Mouse (Mus musculus) lung, postnatal 0 days (tissue): ENCODE results near the gene Dmrt1. TPM values are rescaled to one million over a fixed set of nuclear protein-coding genes. Genes with fewer than 3 reads are reported as not detected.

Source experiments
- ATAC-seq: fragments of 200-750 bp; cut with Nextera tagmentation; 2 replicates; pipeline ENCODE4 v1.8.0; 2017; ENCODE audit warnings: moderate library complexity
- DNase-seq: peaks from one replicate; pipeline ENCODE4 v3.0.0-alpha.2; 2016; ENCODE audit warnings: low spot score
- H3K27ac ChIP-seq: fragments of 300-500 bp; sonication (generic); 2 replicates; pipeline ENCODE4 v1.5.1; 2014; ENCODE audit warnings: antibody characterized with exemption, mild to moderate bottlenecking, low read length, mixed read lengths
- H3K27me3 ChIP-seq: fragments of 300-500 bp; sonication (generic); replicated peaks from 2 replicates; pipeline ENCODE4 v1.6.1; 2014; ENCODE audit warnings: low read length, mixed read lengths; ENCODE audit not compliant: insufficient read depth
- H3K36me3 ChIP-seq: fragments of 300-500 bp; sonication (generic); 2 replicates; pipeline ENCODE4 v1.6.1; 2014; ENCODE audit warnings: low read length, mixed read lengths; ENCODE audit not compliant: insufficient read depth
- H3K4me1 ChIP-seq: fragments of 300-500 bp; sonication (generic); 2 replicates; pipeline ENCODE4 v1.6.1; 2014; ENCODE audit warnings: antibody characterized with exemption, low read depth, low read length, mixed read lengths; ENCODE audit not compliant: insufficient read depth
- H3K4me2 ChIP-seq: fragments of 300-500 bp; sonication (generic); replicated peaks from 2 replicates; pipeline ENCODE4 v1.6.1; 2014; ENCODE audit warnings: low read depth, mild to moderate bottlenecking, low read length, moderate library complexity, mixed read lengths
- H3K4me3 ChIP-seq: fragments of 300-500 bp; sonication (generic); 2 replicates; pipeline ENCODE4 v1.5.1; 2014; ENCODE audit warnings: low read depth, low read length
- H3K9ac ChIP-seq: fragments of 300-500 bp; sonication (generic); replicated peaks from 2 replicates; pipeline ENCODE4 v1.6.1; 2014; ENCODE audit warnings: low read depth, mild to moderate bottlenecking
- H3K9me3 ChIP-seq: fragments of 300-500 bp; sonication (generic); 2 replicates; pipeline ENCODE4 v1.6.1; 2016; ENCODE audit warnings: low read length, mixed read lengths
- CTCF ChIP-seq: IDR thresholded peaks from 2 replicates; pipeline ENCODE4 v1.5.1; 2016; ENCODE audit warnings: antibody characterized with exemption, mild to moderate bottlenecking
- EP300 ChIP-seq: IDR thresholded peaks from 2 replicates; pipeline ENCODE4 v1.6.1; 2016; ENCODE audit warnings: antibody characterized with exemption, mild to moderate bottlenecking, control low read depth
- WGBS: fragments of 180-500 bp; shearing (Covaris S2); extraction: QIAGEN DNeasy Blood & Tissue Kit; methylation state at CpG from one replicate; pipeline ENCODE4 v1.1.7; 2014; 5-methylcytosine and 5-hydroxymethylcytosine counted together
- polyA plus RNA-seq: library from polyadenylated mRNA; unstranded; fragments of >200 nt; fragmentation: Nextera tagmentation; extraction: Ambion mirVana; gene quantifications from 2 replicates; pipeline ENCODE4 v1.2.1, GENCODE M21; 2015

Dmrt1 gene
- polyA plus RNA-seq, 1 experiment from 2014 or later, result not detected

GRCm38 (mm10) chr19:25648701-25649100 lies 143.3 kb downstream of the Dmrt1 start:
- no peak overlapping the region for H3K9ac ChIP-seq
- H3K27ac ChIP-seq, result no peak overlapping the region
- H3K27me3 ChIP-seq, result no peaks in the 10 kb centered on the region
- H3K4me2 ChIP-seq, result no peak overlapping the region
- H3K4me1 ChIP-seq, result no peaks in the 10 kb centered on the region
- no peak for TF ChIP-seq EP300
- TF ChIP-seq CTCF, result no peak
- H3K9me3 ChIP-seq, result no peaks in the 10 kb centered on the region
- 57% methylated on average over 4 of the region's 4 CpGs for WGBS
- no peak for ATAC-seq
- no peaks in the 10 kb centered on the region for H3K36me3 ChIP-seq
- H3K4me3 ChIP-seq, result no peak overlapping the region
- DNase-seq, result no peak

GRCm38 (mm10) chr19:25650474-25650873 lies 145.1 kb downstream of the Dmrt1 start:
- H3K4me1 ChIP-seq, result no peaks in the 10 kb centered on the region
- no peak overlapping the region for H3K4me3 ChIP-seq
- TF ChIP-seq CTCF (no peak), EP300 (no peak)
- H3K27me3 ChIP-seq, result no peaks in the 10 kb centered on the region
- ATAC-seq (no peak), DNase-seq (no peak)
- no peak overlapping the region for H3K4me2 ChIP-seq
- no peak overlapping the region for H3K9ac ChIP-seq
- WGBS, result 48% methylated on average over 10 of the region's 10 CpGs
- no peak overlapping the region for H3K27ac ChIP-seq
- H3K9me3 ChIP-seq, result no peaks in the 10 kb centered on the region
- no peaks in the 10 kb centered on the region for H3K36me3 ChIP-seq

DNA sequence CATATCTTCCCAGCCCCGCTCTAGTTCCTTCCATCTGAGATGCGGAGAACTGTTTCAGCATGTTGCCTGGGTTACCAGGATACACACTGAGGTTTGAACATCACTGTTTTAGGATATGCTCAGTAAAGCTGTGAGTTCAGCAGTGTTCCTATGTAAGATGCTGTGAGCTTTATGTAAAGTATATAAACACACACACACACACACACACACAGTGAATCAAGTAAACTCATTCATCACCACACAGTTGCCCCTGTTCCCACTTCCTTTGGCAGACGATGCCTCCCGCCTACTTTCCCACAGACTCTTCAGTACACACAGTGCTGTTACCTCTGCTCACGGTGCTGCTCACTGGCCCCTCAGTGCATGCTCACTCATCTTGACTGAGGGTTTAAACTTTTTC lies 147.1 kb downstream of the Dmrt1 start:
- Histone ChIP-seq H3K4me3 (no peak overlapping the region), H3K4me2 (no peak overlapping the region), H3K27ac (no peak overlapping the region), H3K9ac (no peak overlapping the region), H3K27me3 (no peaks in the 10 kb centered on the region), H3K36me3 (no peaks in the 10 kb centered on the region), H3K4me1 (no peaks in the 10 kb centered on the region), H3K9me3 (no peaks in the 10 kb centered on the region)
- ATAC-seq, result no peak
- no peak for DNase-seq
- TF ChIP-seq CTCF, result no peak
- TF ChIP-seq EP300, result no peak
- 51% methylated on average over 5 of the region's 5 CpGs for WGBS

Other genes starting within 250 kb of the Dmrt1 start
- gene Dmrt3, start 104.7 kb downstream of the Dmrt1 start, polyA plus RNA-seq, result 0.07 and 0.24 TPM in 2 replicates
- gene Dmrt2, start 166.8 kb downstream of the Dmrt1 start, polyA plus RNA-seq, result 0.18 and 0.20 TPM in 2 replicates